Mouse (Mus musculus) olfactory bulb, adult 2 months (tissue): ENCODE results near the gene Pigm.

Experiments
- CTCF ChIP-seq: fragments of 200-500 bp; IDR thresholded peaks from 2 replicates; pipeline ENCODE4 v1.5.1; 2012; ENCODE audit warnings: low read depth, mild to moderate bottlenecking, low read length, moderate library complexity; ENCODE audit not compliant: insufficient read depth
- POLR2A ChIP-seq: fragments of 200-500 bp; IDR thresholded peaks from 2 replicates; pipeline ENCODE4 v1.6.1; 2012; ENCODE audit warnings: mild to moderate bottlenecking, low read depth, low read length, moderate library complexity; ENCODE audit not compliant: insufficient read depth

DNA sequence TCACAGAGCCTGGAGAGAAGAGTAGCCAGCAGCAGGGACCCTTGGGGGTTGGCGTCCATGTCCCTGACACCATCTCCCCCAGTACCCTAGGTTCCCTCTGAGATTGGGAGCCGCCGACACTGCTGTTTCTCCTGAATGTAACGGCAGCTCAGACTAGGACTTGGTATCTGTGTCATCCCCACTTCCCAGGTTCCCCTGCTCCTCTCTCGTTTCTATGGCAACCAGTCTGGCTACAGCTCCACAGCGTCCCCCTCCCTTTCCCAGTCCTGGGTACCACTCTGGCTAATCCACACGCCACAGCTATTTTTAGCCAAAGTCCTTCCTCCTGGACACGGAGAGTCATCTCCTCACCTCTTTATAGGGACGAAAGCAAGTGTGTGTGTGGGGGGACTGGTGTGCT is 47.2 kb upstream of the Pigm start, which contains the start of gene Kcnj9:
- TF ChIP-seq POLR2A (no peak; the same call in 1 of the 2 replicates), CTCF (no peak)
